Mouse (Mus musculus) large intestine, adult 2 months (tissue): Measurements from ENCODE around the gene Mdm2. TPM values are rescaled to one million over a fixed set of nuclear protein-coding genes. Genes with fewer than 3 reads are reported as not detected.
A peak's percentile ranks its signal among the peaks of the same experiment; 100 is the strongest.
"Not testable (repeated sequence)": the region's sequence is repeated elsewhere in the genome, so short reads cannot be mapped to it uniquely, and the experiment has no call there.

Experiments used
- DNase-seq: peaks from one replicate; pipeline ENCODE4 v3.0.0-alpha.2; 2012; ENCODE audit warnings: low read depth, low spot score
- WGBS: fragments of 180-500 bp; shearing (Covaris S2); methylation state at CpG from one replicate; pipeline ENCODE4 v1.1.7; 2018; 5-methylcytosine and 5-hydroxymethylcytosine counted together
- polyA plus RNA-seq: library from polyadenylated mRNA; depleted of rRNA; stranded (reverse); fragments of >200 nt; gene quantifications from 2 replicates; pipeline ENCODE4 v1.2.3, GENCODE M21; 2012; rRNA removed

The Mdm2 gene
- 11.2 and 25.9 TPM in 2 replicates for polyA plus RNA-seq

GRCm38 (mm10) chr10:117710604-117711141 is at the start of gene Mdm2:
Gene Mdm2 (minus strand): TSS chr10:117710758.
- DNase-seq: peak; percentile 57
- WGBS: under 1% methylated on average over 52 of the region's 52 CpGs

- no peak for DNase-seq
- WGBS: 93% methylated on average over 10 of the region's 10 CpGs
Observed at GRCm38 (mm10) chr10:117759844-117760630, 49.5 kb upstream of the Mdm2 start.

- no peak for DNase-seq
- WGBS: 91% methylated on average over 18 of the region's 18 CpGs
Observed at GRCm38 (mm10) chr10:117758749-117759727, 48.5 kb upstream of the Mdm2 start.

GRCm38 (mm10) chr10:117758344-117758743 is 47.8 kb upstream of the Mdm2 start:
- over 99% methylated on average over 3 of the region's 3 CpGs for WGBS
- DNase-seq: not testable (repeated sequence)

GRCm38 (mm10) chr10:117757796-117758342 is 47.3 kb upstream of the Mdm2 start:
- 94% methylated on average over 7 of the region's 7 CpGs for WGBS
- DNase-seq: no peak

GRCm38 (mm10) chr10:117757259-117757658 is 46.7 kb upstream of the Mdm2 start:
- DNase-seq: no peak
- WGBS: 78% methylated on average over 1 of the region's 1 CpGs

GRCm38 (mm10) chr10:117756784-117757183 is 46.2 kb upstream of the Mdm2 start:
- 95% methylated on average over 5 of the region's 5 CpGs for WGBS
- no peak for DNase-seq

- 89% methylated on average over 11 of the region's 11 CpGs for WGBS
- DNase-seq: no peak
Observed at GRCm38 (mm10) chr10:117755799-117756467, 45.4 kb upstream of the Mdm2 start.

GRCm38 (mm10) chr10:117755086-117755798 is 44.7 kb upstream of the Mdm2 start:
- 83% methylated on average over 13 of the region's 13 CpGs for WGBS
- DNase-seq: no peak

GRCm38 (mm10) chr10:117754609-117754940 is 44.0 kb upstream of the Mdm2 start:
- WGBS: 92% methylated on average over 7 of the region's 7 CpGs
- no peak for DNase-seq

GRCm38 (mm10) chr10:117753711-117754608 is 43.4 kb upstream of the Mdm2 start:
- WGBS: 89% methylated on average over 8 of the region's 8 CpGs
- DNase-seq: no peak

- WGBS: 94% methylated on average over 5 of the region's 5 CpGs
Observed at GRCm38 (mm10) chr10:117752851-117753647, 42.5 kb upstream of the Mdm2 start.

GRCm38 (mm10) chr10:117752304-117752821 is 41.8 kb upstream of the Mdm2 start:
- 97% methylated on average over 7 of the region's 7 CpGs for WGBS

More at GRCm38 (mm10) chr10:117752851-117753647, 42.5 kb upstream of the Mdm2 start:
- no peak for DNase-seq

GRCm38 (mm10) chr10:117751744-117752143 is 41.2 kb upstream of the Mdm2 start:
- 97% methylated on average over 6 of the region's 6 CpGs for WGBS
- DNase-seq: no peak

More at GRCm38 (mm10) chr10:117752304-117752821, 41.8 kb upstream of the Mdm2 start:
- no peak for DNase-seq

GRCm38 (mm10) chr10:117751282-117751610 is 40.7 kb upstream of the Mdm2 start:
- 98% methylated on average over 14 of the region's 14 CpGs for WGBS
- no peak for DNase-seq

GRCm38 (mm10) chr10:117750529-117751281 is 40.1 kb upstream of the Mdm2 start:
- 97% methylated on average over 5 of the region's 5 CpGs for WGBS
- DNase-seq: no peak
